Mouse (Mus musculus) adrenal gland, postnatal 4 days (tissue): Measurements from ENCODE around the gene Ube2q1. TPM values are rescaled to one million over a fixed set of nuclear protein-coding genes. Genes with fewer than 3 reads are reported as not detected.
A peak's percentile ranks its signal among the peaks of the same experiment; 100 is the strongest.
"Not testable (repeated sequence)": the region's sequence is repeated elsewhere in the genome, so short reads cannot be mapped to it uniquely, and the experiment has no call there.

Source experiments
- DNase-seq, 2 experiments: peaks; one replicate each; pipeline ENCODE4 v3.0.0; 2021 to 2022; ENCODE audit warnings: low spot score in 2 of 2, mixed read lengths in 2 of 2
- total RNA-seq, 2 experiments: library from RNA; stranded (reverse); gene quantifications; 2 replicates each; pipeline ENCODE4 v1.2.3; 2021

The Ube2q1 gene
- total RNA-seq, 2 experiments from 2014 or later: 68.0 to 72.1 TPM

- DNase-seq: peak; percentile 45 to 73
Measured at GRCm38 (mm10) chr3:89784991-89785753, 11.8 kb downstream of the Ube2q1 start.

DNA sequence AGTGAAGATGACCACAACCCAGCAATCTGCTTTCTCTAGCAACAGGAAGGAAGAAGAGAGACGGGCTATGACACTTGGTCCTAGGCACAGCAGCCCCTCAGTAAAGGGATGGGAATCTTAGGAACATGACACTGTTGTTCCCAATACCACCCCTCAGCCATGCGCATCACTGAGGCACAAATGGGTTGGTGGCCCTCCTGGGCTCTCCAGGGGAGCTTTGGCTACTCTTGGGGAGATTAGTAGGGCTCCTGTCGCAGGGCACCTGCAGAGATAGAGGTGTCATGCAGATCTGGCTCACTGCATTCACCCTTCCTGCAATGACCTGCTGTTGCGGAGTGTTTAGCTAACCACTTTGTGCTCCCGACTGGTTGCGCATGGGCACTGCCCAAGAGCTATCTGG is 12.9 kb downstream of the Ube2q1 start:
- DNase-seq: no peak

GRCm38 (mm10) chr3:89788680-89789352 is 15.4 kb downstream of the Ube2q1 start:
- DNase-seq: no peak

GRCm38 (mm10) chr3:89794616-89795015 is 21.2 kb downstream of the Ube2q1 start:
- no peak for DNase-seq

GRCm38 (mm10) chr3:89795746-89796145 is 22.3 kb downstream of the Ube2q1 start:
- DNase-seq: no peak

DNA sequence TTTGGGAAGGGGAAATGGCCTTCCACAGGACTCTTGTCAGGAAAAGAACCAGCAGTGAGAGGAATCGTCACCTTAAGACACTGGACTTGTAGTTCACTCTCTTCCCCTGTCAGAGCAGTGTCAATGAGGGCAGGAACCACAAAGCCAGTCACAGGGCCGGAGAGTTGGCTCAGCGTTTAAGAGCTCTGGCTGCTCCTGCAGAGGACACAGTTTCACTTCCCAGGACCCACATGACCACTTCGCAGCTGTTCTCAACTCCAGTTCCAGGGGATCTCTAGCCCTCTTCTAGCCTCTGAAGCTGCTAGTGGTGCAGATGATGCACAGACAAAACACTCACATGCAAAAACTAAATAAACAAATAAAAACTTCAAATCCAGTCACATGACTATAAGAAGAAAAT is 22.9 kb downstream of the Ube2q1 start:
- no peak for DNase-seq

GRCm38 (mm10) chr3:89798518-89798917 is 25.1 kb downstream of the Ube2q1 start:
- DNase-seq: no peak

DNA sequence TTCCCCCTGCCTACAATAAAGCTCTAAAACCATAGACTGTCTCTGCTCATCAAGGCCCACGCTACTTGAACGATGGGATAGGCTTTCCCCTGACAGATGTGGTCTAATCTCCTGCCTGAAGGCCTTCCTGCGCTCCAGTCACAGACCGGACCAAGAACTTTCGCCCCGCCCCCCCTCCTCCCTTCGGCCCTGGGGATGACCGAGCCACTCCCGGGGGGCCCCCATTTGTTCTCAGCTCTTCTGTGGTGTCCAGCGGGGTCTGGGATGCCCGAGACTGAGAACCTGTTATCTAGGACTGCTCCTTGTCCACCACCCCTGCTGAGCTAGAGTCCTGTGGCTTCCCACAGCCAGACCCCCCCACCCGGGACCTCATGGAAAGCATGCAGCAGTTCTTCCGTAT is 26.1 kb downstream of the Ube2q1 start:
- DNase-seq: no peak

- DNase-seq: not testable (repeated sequence)
Measured at GRCm38 (mm10) chr3:89800078-89800477, 26.7 kb downstream of the Ube2q1 start.

GRCm38 (mm10) chr3:89800774-89801506 is 27.5 kb downstream of the Ube2q1 start:
- DNase-seq: no peak

DNA sequence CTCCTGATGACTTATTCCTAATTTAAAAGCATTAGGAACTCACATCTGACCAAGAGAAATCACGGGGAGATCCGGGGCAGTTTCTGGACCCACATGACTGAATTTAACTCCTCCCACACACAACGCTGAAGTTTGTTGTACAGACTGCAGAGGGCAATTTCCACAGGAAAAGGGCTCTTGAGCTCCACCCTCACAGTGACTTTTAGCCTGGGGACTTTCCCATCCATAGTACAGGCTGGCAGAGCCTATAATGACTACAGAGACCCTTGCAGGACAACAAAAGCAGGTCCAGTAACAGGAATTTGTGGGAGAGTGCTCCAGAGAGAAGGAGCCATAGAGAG is 28.1 kb downstream of the Ube2q1 start:
- no peak for DNase-seq

- DNase-seq: no peak
Measured at GRCm38 (mm10) chr3:89802876-89803275, 29.5 kb downstream of the Ube2q1 start.

GRCm38 (mm10) chr3:89805179-89805578 is 31.8 kb downstream of the Ube2q1 start:
- no peak for DNase-seq

DNA sequence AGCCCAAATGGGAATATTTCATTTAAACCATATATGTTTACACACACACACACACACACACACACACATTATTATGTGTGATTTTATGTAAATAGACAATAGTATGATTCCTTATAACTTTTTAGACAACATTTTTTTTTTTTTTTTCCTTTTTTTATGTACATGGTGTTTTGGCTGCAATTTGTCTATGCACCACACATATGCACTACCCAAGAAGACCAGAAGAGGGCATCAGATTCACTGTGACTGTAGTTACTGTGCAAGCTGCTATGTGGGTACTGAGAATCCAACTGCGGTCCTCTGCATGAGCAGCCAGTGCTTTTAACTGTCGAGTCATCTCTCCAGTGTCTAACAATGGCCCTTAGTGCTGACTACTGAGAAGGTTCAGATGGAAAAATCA is 33.3 kb downstream of the Ube2q1 start:
- no peak for DNase-seq

DNA sequence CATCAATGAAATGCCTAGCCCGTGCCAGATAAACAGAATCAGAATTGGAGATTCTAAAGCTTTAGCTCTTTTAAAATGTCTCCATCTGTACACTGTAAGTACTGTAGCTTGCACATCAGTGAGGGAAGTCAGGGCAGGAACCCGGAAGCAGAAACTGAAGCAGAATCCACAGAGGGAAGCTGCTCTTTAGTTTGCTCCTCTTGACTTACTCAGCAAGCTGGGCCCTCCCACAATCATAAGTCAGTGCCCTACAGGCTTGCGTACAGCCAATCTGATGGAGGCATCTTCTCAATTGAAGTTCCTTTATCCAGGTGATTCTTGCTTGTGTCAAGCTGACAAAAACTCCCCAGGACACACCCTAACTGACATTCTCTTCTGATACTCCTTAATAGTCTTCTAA is 33.8 kb downstream of the Ube2q1 start:
- DNase-seq: no peak

DNA sequence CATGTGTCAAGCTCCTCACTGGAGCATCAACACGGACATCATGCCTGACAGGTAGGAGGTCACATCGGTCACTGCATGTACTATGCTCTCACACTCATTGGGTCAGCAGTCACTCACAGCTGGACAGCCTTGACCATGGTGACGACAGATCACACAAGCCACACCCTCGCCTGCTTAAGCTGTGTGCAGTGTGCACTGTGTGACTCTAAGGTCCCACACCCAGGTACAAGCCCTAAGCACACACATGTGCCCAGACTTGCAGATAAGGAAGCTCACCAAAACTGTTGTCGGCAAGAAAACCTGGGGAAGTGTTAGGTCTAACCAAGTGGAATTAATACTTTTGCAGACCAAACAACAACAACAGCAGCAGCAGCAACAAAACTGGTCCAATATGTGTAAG is 34.5 kb downstream of the Ube2q1 start:
- no peak for DNase-seq

GRCm38 (mm10) chr3:89808638-89809037 is 35.2 kb downstream of the Ube2q1 start:
- no peak for DNase-seq

DNA sequence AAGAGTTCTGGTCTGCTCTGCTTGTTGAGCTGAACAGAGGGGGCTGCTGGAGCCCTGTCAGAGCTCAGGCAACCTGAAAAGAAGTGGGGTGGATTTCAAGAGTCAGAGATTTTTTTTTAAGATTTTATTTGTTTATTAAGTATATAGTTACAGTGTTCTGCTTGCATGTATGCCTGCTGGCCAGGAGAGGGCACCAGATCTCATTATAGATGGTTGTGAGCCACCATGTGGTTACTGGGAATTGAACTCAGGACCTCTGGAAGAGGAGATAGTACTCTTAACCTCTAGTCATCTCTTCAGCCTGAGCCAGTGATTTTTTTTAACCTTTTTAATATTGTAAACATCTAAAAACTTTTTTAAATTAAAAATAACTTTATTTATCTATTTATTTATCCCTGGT is 37.4 kb downstream of the Ube2q1 start:
- no peak for DNase-seq

DNA sequence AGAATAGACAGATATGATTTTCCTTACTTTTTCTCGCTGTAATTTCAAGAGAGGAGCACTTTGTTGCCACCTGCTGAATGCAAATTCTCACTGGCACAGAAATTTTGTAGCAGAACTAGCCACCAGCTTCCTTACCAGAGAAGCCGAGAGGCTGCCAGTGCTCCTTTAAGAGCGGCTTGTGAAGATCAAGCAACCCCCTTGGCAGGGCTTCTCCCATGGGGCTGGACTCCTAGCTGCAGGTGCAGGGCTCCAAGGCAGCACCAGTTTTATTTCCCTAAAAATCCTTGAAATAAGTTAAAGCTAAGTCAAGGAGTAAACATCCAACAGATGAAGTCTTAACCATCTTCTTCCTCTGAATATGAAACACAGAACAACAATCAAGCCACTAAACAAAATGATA is 38.8 kb downstream of the Ube2q1 start:
- DNase-seq: no peak

GRCm38 (mm10) chr3:89814051-89814450 is 40.6 kb downstream of the Ube2q1 start:
- no peak for DNase-seq

GRCm38 (mm10) chr3:89817056-89817455 is 43.6 kb downstream of the Ube2q1 start:
- DNase-seq: no peak

DNA sequence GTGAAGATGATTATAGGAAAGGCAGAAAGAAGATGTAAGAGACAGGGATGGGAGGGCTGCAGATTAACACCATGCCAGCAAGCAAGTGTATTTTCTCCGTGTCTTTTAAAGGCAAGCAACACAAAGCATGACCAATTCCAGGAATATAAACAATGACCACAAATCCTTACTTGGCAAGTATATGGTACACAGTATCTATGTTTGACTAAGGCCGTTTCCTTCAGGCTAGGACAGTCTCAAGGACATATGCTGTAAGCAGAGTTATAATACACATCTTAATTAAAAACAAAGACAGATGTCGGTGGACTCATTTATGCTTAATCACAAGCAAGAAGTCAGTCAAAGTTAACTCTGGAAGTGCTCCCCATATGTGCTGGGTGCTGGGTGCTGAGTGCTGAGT is 45.2 kb downstream of the Ube2q1 start:
- DNase-seq: no peak
